Mouse (Mus musculus): ENCODE data around the gene Cbx2.

Gene Cbx2

GRCm38 (mm10) chr11:119017506-119017905, 5.3 kb upstream of the Cbx2 start:
- DNase-seq (ENCODE audit: low read depth, low spot score), result no peak

- DNase-seq (ENCODE audit: low read depth, low spot score), result no peak
Observed at GRCm38 (mm10) chr11:119021180-119021579, 1.6 kb upstream of the Cbx2 start.

GRCm38 (mm10) chr11:119022068-119022894, 481 bp upstream of the Cbx2 start:
- DNase-seq (ENCODE audit: low read depth, low spot score), result no peak

GRCm38 (mm10) chr11:119023616-119023980, 836 bp downstream of the Cbx2 start:
- no peak for DNase-seq (ENCODE audit: low read depth, low spot score)

GRCm38 (mm10) chr11:119024260-119024659, 1.5 kb downstream of the Cbx2 start:
- DNase-seq (ENCODE audit: low read depth, low spot score), result no peak

GRCm38 (mm10) chr11:119026203-119026602, 3.4 kb downstream of the Cbx2 start:
- no peak for DNase-seq (ENCODE audit: low read depth, low spot score)

- peak; percentile 74 for DNase-seq (ENCODE audit: low read depth, low spot score)
Observed at GRCm38 (mm10) chr11:119033874-119034558, 11.3 kb downstream of the Cbx2 start.

GRCm38 (mm10) chr11:119034635-119035034, 11.9 kb downstream of the Cbx2 start:
- no peak for DNase-seq (ENCODE audit: low read depth, low spot score)

GRCm38 (mm10) chr11:119035094-119035685, 12.4 kb downstream of the Cbx2 start:
- DNase-seq (ENCODE audit: low read depth, low spot score), result no peak

GRCm38 (mm10) chr11:119035686-119036165, 13.0 kb downstream of the Cbx2 start:
- DNase-seq (ENCODE audit: low read depth, low spot score), result no peak

GRCm38 (mm10) chr11:119036447-119036846, 13.7 kb downstream of the Cbx2 start:
- DNase-seq (ENCODE audit: low read depth, low spot score), result no peak

- DNase-seq (ENCODE audit: low read depth, low spot score), result no peak
Observed at GRCm38 (mm10) chr11:119036934-119037779, 14.4 kb downstream of the Cbx2 start.

- DNase-seq (ENCODE audit: low read depth, low spot score), result no peak
Observed at GRCm38 (mm10) chr11:119037780-119038401, 15.1 kb downstream of the Cbx2 start.

- no peak for DNase-seq (ENCODE audit: low read depth, low spot score)
Observed at GRCm38 (mm10) chr11:119038744-119039484, 16.2 kb downstream of the Cbx2 start.

- DNase-seq (ENCODE audit: low read depth, low spot score), result no peak
Observed at GRCm38 (mm10) chr11:119039732-119040512, 17.2 kb downstream of the Cbx2 start.

GRCm38 (mm10) chr11:119040600-119041324, 18.0 kb downstream of the Cbx2 start, which contains the start of gene Cbx8:
Gene Cbx8, minus strand, starts transcription at chr11:119040969.
- peak; percentile 100 for DNase-seq (ENCODE audit: low read depth, low spot score)

- peak; percentile 68 for DNase-seq (ENCODE audit: low read depth, low spot score)
Observed at GRCm38 (mm10) chr11:119041325-119041716, 18.6 kb downstream of the Cbx2 start.

- no peak for DNase-seq (ENCODE audit: low read depth, low spot score)
Observed at GRCm38 (mm10) chr11:119041750-119042465, 19.1 kb downstream of the Cbx2 start.
